Mouse (Mus musculus) liver, adult 2 months (tissue): Measurements from ENCODE around the gene Amhr2.

ENCODE experiments used
- CTCF ChIP-seq: fragments of 200-500 bp; IDR thresholded peaks from 2 replicates; pipeline ENCODE4 v1.5.1; 2011; ENCODE audit warnings: low read depth, low read length, control low read depth
- POLR2A ChIP-seq: fragments of 200-500 bp; IDR thresholded peaks from 2 replicates; pipeline ENCODE4 v1.6.1; 2011; ENCODE audit warnings: low read length, control low read depth; ENCODE audit not compliant: insufficient read depth; ENCODE audit errors: extremely low read depth

DNA sequence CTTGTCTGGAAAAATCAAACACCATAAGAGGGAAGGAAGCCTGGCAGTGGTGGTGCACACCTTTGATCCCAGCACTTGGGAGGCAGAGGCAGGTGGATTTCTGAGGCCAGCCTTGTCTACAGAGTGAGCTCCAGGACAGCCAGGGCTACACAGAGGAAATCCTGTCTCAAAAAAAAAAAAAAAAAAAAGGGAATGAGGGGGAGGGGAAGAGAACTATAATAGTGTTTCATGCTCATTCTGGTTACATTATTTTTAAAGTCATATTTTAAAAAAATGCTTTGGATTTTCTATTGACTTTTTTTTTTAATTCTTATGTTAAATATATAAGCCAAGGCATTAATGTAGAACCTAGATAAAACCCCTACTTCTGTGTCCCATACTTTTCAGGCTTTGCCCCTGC is 31.5 kb upstream of the Amhr2 start:
- TF ChIP-seq CTCF (no peak), POLR2A (no peak)
